Mouse (Mus musculus): ENCODE results near the gene Zc2hc1c. TPM values are rescaled to one million over a fixed set of nuclear protein-coding genes. Genes with fewer than 3 reads are reported as not detected.

Zc2hc1c gene
- polyA plus RNA-seq, 1 experiment from 2014 or later: 2.8 TPM

- H3K4me2 ChIP-seq (replicated peaks; ENCODE audit: low read depth, low read length): no peak overlapping the region
- no peak overlapping the region for H3K27ac ChIP-seq (ENCODE audit: low read length)
- no peak overlapping the region for H3K4me3 ChIP-seq (ENCODE audit: low read depth, low read length)
- no peaks in the 10 kb centered on the region for H3K36me3 ChIP-seq (ENCODE audit: control insufficient read depth, insufficient read depth, low read length)
- no peak for ATAC-seq (ENCODE audit: insufficient number of reproducible peaks, insufficient read depth, low FRiP score, low read depth)
- H3K9ac ChIP-seq (replicated peaks; ENCODE audit: low read depth, low read length): no peak overlapping the region
- H3K27me3 ChIP-seq (ENCODE audit: control insufficient read depth, insufficient read depth, low read length): no peaks in the 10 kb centered on the region
- peaks cover 18% of the 10 kb centered on the region; the same call in 1 of the 2 replicates for H3K4me1 ChIP-seq (ENCODE audit: control insufficient read depth, insufficient read depth, low read length)
- no peaks in the 10 kb centered on the region for H3K9me3 ChIP-seq (ENCODE audit: control insufficient read depth, low read depth, low read length)
- WGBS: 87% methylated on average over 3 of the region's 3 CpGs
These were observed 22.1 kb upstream of the Zc2hc1c start for GRCm38 (mm10) chr12:85266248-85266647.

DNA sequence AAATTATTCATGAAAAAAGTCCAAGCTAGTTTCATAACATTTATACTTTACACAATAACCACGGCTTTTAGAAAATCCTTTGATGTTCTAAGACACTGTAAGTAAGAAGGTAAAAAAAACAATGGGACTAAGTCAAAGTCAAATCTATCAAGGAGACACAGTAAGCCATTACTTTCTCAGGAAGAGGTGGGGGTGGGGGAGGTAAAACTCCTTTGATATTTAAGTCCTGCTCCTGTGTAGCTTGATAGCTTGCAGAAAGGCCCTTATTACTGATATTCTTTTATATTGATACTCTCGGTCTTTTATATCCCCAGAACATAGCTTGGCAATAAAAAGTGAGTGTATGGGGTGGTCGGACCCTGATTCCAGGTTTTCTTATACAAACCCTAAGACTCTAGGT is 18.6 kb upstream of the Zc2hc1c start:
- Histone ChIP-seq H3K36me3 (ENCODE audit: control insufficient read depth, insufficient read depth, low read length) (0 out of 2 replicates have a peak, but pooled peaks cover under 1% of the 10 kb centered on the region), H3K27ac (ENCODE audit: low read length) (peak overlapping the region; percentile 72), H3K9ac (replicated peaks; ENCODE audit: low read depth, low read length) (peak overlapping the region; percentile 67), H3K4me1 (ENCODE audit: control insufficient read depth, insufficient read depth, low read length) (peaks cover 4% of the 10 kb centered on the region; the same call in 1 of the 2 replicates), H3K9me3 (ENCODE audit: control insufficient read depth, low read depth, low read length) (no peaks in the 10 kb centered on the region), H3K27me3 (ENCODE audit: control insufficient read depth, insufficient read depth, low read length) (no peaks in the 10 kb centered on the region), H3K4me3 (ENCODE audit: low read depth, low read length) (peak overlapping the region; percentile 51), H3K4me2 (replicated peaks; ENCODE audit: low read depth, low read length) (peak overlapping the region; percentile 53)
- ATAC-seq (ENCODE audit: insufficient number of reproducible peaks, insufficient read depth, low FRiP score, low read depth): no peak
- 51% methylated on average over 3 of the region's 3 CpGs for WGBS

GRCm38 (mm10) chr12:85270319-85270718 is 18.1 kb upstream of the Zc2hc1c start, which contains the start of gene Mlh3:
TSS of gene Mlh3 (minus strand) at chr12:85270599.
- H3K9ac ChIP-seq (replicated peaks; ENCODE audit: low read depth, low read length): peak within 1 kb of the TSS; percentile 67
- H3K4me1 ChIP-seq (ENCODE audit: control insufficient read depth, insufficient read depth, low read length): peaks cover 4% of the 10 kb centered on the region; the same call in 1 of the 2 replicates
- H3K27ac ChIP-seq (ENCODE audit: low read length): peak within 1 kb of the TSS; percentile 72
- no peaks in the 10 kb centered on the region for H3K9me3 ChIP-seq (ENCODE audit: control insufficient read depth, low read depth, low read length)
- ATAC-seq (ENCODE audit: insufficient number of reproducible peaks, insufficient read depth, low FRiP score, low read depth): peak; percentile 88
- H3K4me2 ChIP-seq (replicated peaks; ENCODE audit: low read depth, low read length): peak within 1 kb of the TSS; percentile 53
- H3K4me3 ChIP-seq (ENCODE audit: low read depth, low read length): peak within 1 kb of the TSS; percentile 51
- 1% methylated on average over 35 of the region's 35 CpGs for WGBS
- H3K36me3 ChIP-seq (ENCODE audit: control insufficient read depth, insufficient read depth, low read length): 0 out of 2 replicates have a peak, but pooled peaks cover 4% of the 10 kb centered on the region
- no peaks in the 10 kb centered on the region for H3K27me3 ChIP-seq (ENCODE audit: control insufficient read depth, insufficient read depth, low read length)

GRCm38 (mm10) chr12:85271132-85271842 is 17.1 kb upstream of the Zc2hc1c start:
- H3K9me3 ChIP-seq (ENCODE audit: control insufficient read depth, low read depth, low read length): no peaks in the 10 kb centered on the region
- no peak overlapping the region for H3K4me3 ChIP-seq (ENCODE audit: low read depth, low read length)
- no peaks in the 10 kb centered on the region for H3K4me1 ChIP-seq (ENCODE audit: control insufficient read depth, insufficient read depth, low read length)
- H3K27me3 ChIP-seq (ENCODE audit: control insufficient read depth, insufficient read depth, low read length): no peaks in the 10 kb centered on the region
- H3K36me3 ChIP-seq (ENCODE audit: control insufficient read depth, insufficient read depth, low read length): 0 out of 2 replicates have a peak, but pooled peaks cover 4% of the 10 kb centered on the region
- H3K27ac ChIP-seq (ENCODE audit: low read length): no peak overlapping the region
- no peak overlapping the region for H3K4me2 ChIP-seq (replicated peaks; ENCODE audit: low read depth, low read length)
- H3K9ac ChIP-seq (replicated peaks; ENCODE audit: low read depth, low read length): no peak overlapping the region
- WGBS: 81% methylated on average over 7 of the region's 7 CpGs
- ATAC-seq (ENCODE audit: insufficient number of reproducible peaks, insufficient read depth, low FRiP score, low read depth): no peak

- Histone ChIP-seq H3K27ac (ENCODE audit: low read length) (no peak overlapping the region), H3K4me3 (ENCODE audit: low read depth, low read length) (no peak overlapping the region), H3K9me3 (ENCODE audit: control insufficient read depth, low read depth, low read length) (no peaks in the 10 kb centered on the region), H3K9ac (replicated peaks; ENCODE audit: low read depth, low read length) (no peak overlapping the region), H3K27me3 (ENCODE audit: control insufficient read depth, insufficient read depth, low read length) (no peaks in the 10 kb centered on the region), H3K4me2 (replicated peaks; ENCODE audit: low read depth, low read length) (no peak overlapping the region), H3K4me1 (ENCODE audit: control insufficient read depth, insufficient read depth, low read length) (no peaks in the 10 kb centered on the region), H3K36me3 (ENCODE audit: control insufficient read depth, insufficient read depth, low read length) (0 out of 2 replicates have a peak, but pooled peaks cover 4% of the 10 kb centered on the region)
- 63% methylated on average over 4 of the region's 4 CpGs for WGBS
- ATAC-seq (ENCODE audit: insufficient number of reproducible peaks, insufficient read depth, low FRiP score, low read depth): no peak
These were observed 16.6 kb upstream of the Zc2hc1c start for GRCm38 (mm10) chr12:85271843-85272206.

DNA sequence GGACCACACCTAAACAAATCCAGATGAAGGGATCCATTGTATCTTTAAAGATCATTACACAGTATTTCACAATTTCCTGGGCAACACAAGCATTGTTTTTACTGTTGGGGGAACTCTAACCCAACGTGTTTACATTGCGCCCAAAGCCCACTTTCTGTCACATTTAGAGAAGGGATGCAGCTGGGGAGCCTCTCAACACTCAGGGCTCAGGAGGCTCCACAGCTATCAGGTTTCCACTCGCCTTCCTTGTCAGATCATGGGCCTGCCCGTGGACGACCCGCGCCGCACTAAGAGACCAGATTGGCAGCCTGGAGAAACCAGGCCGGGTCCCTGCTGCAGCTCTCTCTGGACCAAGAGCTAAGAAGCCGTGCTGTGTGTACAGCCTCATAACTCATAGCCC is 14.9 kb upstream of the Zc2hc1c start:
- Histone ChIP-seq H3K36me3 (ENCODE audit: control insufficient read depth, insufficient read depth, low read length) (0 out of 2 replicates have a peak, but pooled peaks cover 4% of the 10 kb centered on the region), H3K9me3 (ENCODE audit: control insufficient read depth, low read depth, low read length) (no peaks in the 10 kb centered on the region), H3K4me2 (replicated peaks; ENCODE audit: low read depth, low read length) (no peak overlapping the region), H3K4me3 (ENCODE audit: low read depth, low read length) (no peak overlapping the region), H3K4me1 (ENCODE audit: control insufficient read depth, insufficient read depth, low read length) (no peaks in the 10 kb centered on the region), H3K27me3 (ENCODE audit: control insufficient read depth, insufficient read depth, low read length) (no peaks in the 10 kb centered on the region), H3K27ac (ENCODE audit: low read length) (peak overlapping the region; percentile 74; the same call in 1 of the 2 replicates), H3K9ac (replicated peaks; ENCODE audit: low read depth, low read length) (no peak overlapping the region)
- WGBS: 35% methylated on average over 10 of the region's 10 CpGs
- ATAC-seq (ENCODE audit: insufficient number of reproducible peaks, insufficient read depth, low FRiP score, low read depth): peak; percentile 40; the same call in 1 of the 2 replicates

GRCm38 (mm10) chr12:85276273-85276672 is 12.1 kb upstream of the Zc2hc1c start:
- Histone ChIP-seq H3K36me3 (ENCODE audit: control insufficient read depth, insufficient read depth, low read length) (0 out of 2 replicates have a peak, but pooled peaks cover 4% of the 10 kb centered on the region), H3K4me3 (ENCODE audit: low read depth, low read length) (no peak overlapping the region), H3K27ac (ENCODE audit: low read length) (no peak overlapping the region), H3K4me1 (ENCODE audit: control insufficient read depth, insufficient read depth, low read length) (peaks cover 5% of the 10 kb centered on the region; the same call in 1 of the 2 replicates), H3K9me3 (ENCODE audit: control insufficient read depth, low read depth, low read length) (no peaks in the 10 kb centered on the region), H3K27me3 (ENCODE audit: control insufficient read depth, insufficient read depth, low read length) (no peaks in the 10 kb centered on the region), H3K4me2 (replicated peaks; ENCODE audit: low read depth, low read length) (no peak overlapping the region), H3K9ac (replicated peaks; ENCODE audit: low read depth, low read length) (no peak overlapping the region)
- ATAC-seq (ENCODE audit: insufficient number of reproducible peaks, insufficient read depth, low FRiP score, low read depth): no peak
- WGBS: 81% methylated on average over 5 of the region's 5 CpGs

DNA sequence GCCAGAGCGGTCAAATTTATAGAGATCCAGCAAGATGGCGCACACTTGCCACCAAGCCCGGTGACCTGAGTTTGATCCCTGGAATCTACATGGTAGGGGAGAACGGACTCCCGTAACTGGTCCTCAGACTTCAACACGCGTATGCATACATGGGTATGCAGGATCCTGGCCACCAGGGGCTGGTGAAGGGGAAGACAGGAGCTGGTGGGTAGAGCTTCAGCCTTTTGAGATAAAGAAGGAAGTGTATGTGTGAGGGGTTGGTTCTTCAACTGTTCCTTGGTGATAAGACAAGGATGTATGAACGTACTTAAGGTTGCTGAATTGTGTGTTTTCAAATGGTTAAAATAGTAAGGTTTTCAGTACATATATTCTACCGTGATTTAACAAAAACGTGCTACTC is 9.5 kb upstream of the Zc2hc1c start:
- no peaks in the 10 kb centered on the region for H3K27me3 ChIP-seq (ENCODE audit: control insufficient read depth, insufficient read depth, low read length)
- H3K4me3 ChIP-seq (ENCODE audit: low read depth, low read length): no peak overlapping the region
- no peak for ATAC-seq (ENCODE audit: insufficient number of reproducible peaks, insufficient read depth, low FRiP score, low read depth)
- H3K4me2 ChIP-seq (replicated peaks; ENCODE audit: low read depth, low read length): no peak overlapping the region
- no peaks in the 10 kb centered on the region for H3K9me3 ChIP-seq (ENCODE audit: control insufficient read depth, low read depth, low read length)
- no peak overlapping the region for H3K27ac ChIP-seq (ENCODE audit: low read length)
- peaks cover 5% of the 10 kb centered on the region; the same call in 1 of the 2 replicates for H3K4me1 ChIP-seq (ENCODE audit: control insufficient read depth, insufficient read depth, low read length)
- 92% methylated on average over 10 of the region's 10 CpGs for WGBS
- H3K36me3 ChIP-seq (ENCODE audit: control insufficient read depth, insufficient read depth, low read length): 0 out of 2 replicates have a peak, but pooled peaks cover 4% of the 10 kb centered on the region
- no peak overlapping the region for H3K9ac ChIP-seq (replicated peaks; ENCODE audit: low read depth, low read length)
